In the genomic region with DNA sequence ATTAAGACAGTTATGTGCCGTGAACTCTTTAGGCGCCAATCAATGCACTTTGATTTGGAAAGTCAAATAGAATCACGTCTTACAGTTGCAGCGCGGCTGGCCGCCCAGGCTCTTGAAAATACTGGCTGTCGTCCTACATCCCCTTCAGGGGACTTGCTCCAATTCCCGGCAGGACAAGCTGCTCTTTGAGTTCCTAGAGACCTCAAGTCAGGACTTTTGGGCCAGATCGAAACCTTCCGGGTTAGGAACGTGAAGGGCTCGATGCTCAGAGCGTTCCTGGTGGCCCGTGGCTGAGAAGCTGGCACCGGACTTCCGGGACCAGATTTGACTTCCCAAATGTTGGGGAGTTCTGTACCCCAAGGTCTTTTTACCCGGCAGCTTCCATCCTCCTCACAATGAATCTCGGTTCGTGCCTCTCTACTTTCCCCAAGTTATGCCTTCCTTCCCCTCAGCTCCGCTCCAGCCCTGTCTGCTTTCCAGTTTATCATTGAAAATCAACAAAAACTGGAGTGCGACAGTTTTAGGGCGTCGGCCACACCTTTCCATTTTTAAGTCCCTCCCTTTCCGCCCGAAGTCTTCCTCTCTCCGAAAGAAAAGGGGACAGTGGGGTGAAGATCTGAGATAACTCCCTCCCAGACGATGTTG, we compare ENCODE assay signal across 8 mouse cellular contexts. TPM values are rescaled to one million over a fixed set of nuclear protein-coding genes. Genes with fewer than 3 reads are reported as not detected.
DNase-seq lines count a peak whose midpoint lies in the region; ATAC-seq lines count a peak whose summit lies in the region.
"Had no signal": no experiment of that assay in that cellular context is flagged by ENCODE, and none has a peak within 500 bp of the region (broad histone marks: within the 10 kb centered on the region; RNA-seq: fewer than 3 reads in every experiment).

No protein-coding gene starts in this region.

- H3K27me3 ChIP-seq in megakaryocyte, embryonic 14.5 days (replicated peaks), result peaks cover 95% of the 10 kb centered on the region
- H3K27me3 ChIP-seq in embryonic facial prominence, embryonic 14.5 days (replicated peaks; ENCODE audit: control insufficient read depth, insufficient read depth, low read length), result peaks cover 89% of the 10 kb centered on the region
- H3K27me3 ChIP-seq in intestine, embryonic 15.5 days (replicated peaks), result peaks cover 69% of the 10 kb centered on the region
- H3K27me3 ChIP-seq in stomach, embryonic 14.5 days (ENCODE audit: control insufficient read depth, insufficient read depth, low read length), result peaks cover 62% of the 10 kb centered on the region

- peak overlapping the region; percentile 63 for H3K9ac ChIP-seq in embryonic facial prominence, embryonic 14.5 days (ENCODE audit: low read depth, low read length)
- H3K9ac ChIP-seq in intestine, embryonic 15.5 days, result no peak overlapping the region
- no peak overlapping the region for H3K9ac ChIP-seq in stomach, embryonic 14.5 days (replicated peaks; ENCODE audit: low read depth, low read length)

- peaks cover 12% of the 10 kb centered on the region for H3K9me3 ChIP-seq in megakaryocyte, embryonic 14.5 days
- no peaks in the 10 kb centered on the region for H3K9me3 ChIP-seq in embryonic facial prominence, embryonic 14.5 days (ENCODE audit: control insufficient read depth, low read length)
- no peaks in the 10 kb centered on the region for H3K9me3 ChIP-seq in intestine, embryonic 15.5 days
- H3K9me3 ChIP-seq in stomach, embryonic 14.5 days (ENCODE audit: control insufficient read depth, low read depth, low read length), result no peaks in the 10 kb centered on the region

- peak overlapping the region; percentile 50 for H3K4me3 ChIP-seq in megakaryocyte, embryonic 14.5 days (replicated peaks)
- peak overlapping the region; percentile 34 for H3K4me3 ChIP-seq in embryonic facial prominence, embryonic 14.5 days (ENCODE audit: low read depth, low read length)
- H3K4me3 ChIP-seq in intestine, embryonic 15.5 days (replicated peaks), result peak overlapping the region; percentile 23
- peak overlapping the region; percentile 12; the same call in 1 of the 2 replicates for H3K4me3 ChIP-seq in stomach, embryonic 14.5 days (ENCODE audit: low read depth, low read length)
- H3K4me3 ChIP-seq: myocyte had no signal

- H3K4me1 ChIP-seq in megakaryocyte, embryonic 14.5 days, result peaks cover 41% of the 10 kb centered on the region
- peaks cover 12% of the 10 kb centered on the region; the same call in 1 of the 2 replicates for H3K4me1 ChIP-seq in embryonic facial prominence, embryonic 14.5 days (ENCODE audit: control insufficient read depth, insufficient read depth, low read length)
- peaks cover 10% of the 10 kb centered on the region; the same call in 1 of the 2 replicates for H3K4me1 ChIP-seq in intestine, embryonic 15.5 days (replicated peaks)
- no peaks in the 10 kb centered on the region for H3K4me1 ChIP-seq in stomach, embryonic 14.5 days (ENCODE audit: control insufficient read depth, insufficient read depth, low read length)

- peak overlapping the region; percentile 55 for H3K4me2 ChIP-seq in embryonic facial prominence, embryonic 14.5 days (ENCODE audit: low read depth, low read length)
- peak overlapping the region; percentile 51 for H3K4me2 ChIP-seq in intestine, embryonic 15.5 days (replicated peaks)
- H3K4me2 ChIP-seq in stomach, embryonic 14.5 days (replicated peaks; ENCODE audit: low read depth, low read length), result peak overlapping the region; percentile 31

- H3K27ac ChIP-seq in embryonic facial prominence, embryonic 14.5 days (replicated peaks; ENCODE audit: low read depth, low read length), result peak overlapping the region; percentile 56
- no peak overlapping the region for H3K27ac ChIP-seq in intestine, embryonic 15.5 days
- H3K27ac ChIP-seq in stomach, embryonic 14.5 days (ENCODE audit: low read length), result no peak overlapping the region

- no peak for ATAC-seq in megakaryocyte, adult 5-6 weeks (ENCODE audit: poor library complexity, severe bottlenecking)
- no peak for ATAC-seq in embryonic facial prominence, embryonic 14.5 days (ENCODE audit: low read depth)
- no peak for ATAC-seq in intestine, embryonic 15.5 days
- ATAC-seq in stomach, embryonic 14.5 days (ENCODE audit: insufficient number of reproducible peaks, insufficient read depth, low FRiP score, low read depth), result no peak

- WGBS in embryonic facial prominence, embryonic 14.5 days, result 1% methylated on average over 27 of the region's 27 CpGs
- WGBS in intestine, embryonic 15.5 days, result 3% methylated on average over 27 of the region's 27 CpGs
- under 1% methylated on average over 27 of the region's 27 CpGs for WGBS in stomach, embryonic 14.5 days

- no peaks in the 10 kb centered on the region for H3K36me3 ChIP-seq in megakaryocyte, embryonic 14.5 days (replicated peaks; ENCODE audit: low read length)
- H3K36me3 ChIP-seq in embryonic facial prominence, embryonic 14.5 days (ENCODE audit: control insufficient read depth, insufficient read depth, low read length), result no peaks in the 10 kb centered on the region
- H3K36me3 ChIP-seq in intestine, embryonic 15.5 days, result no peaks in the 10 kb centered on the region
- H3K36me3 ChIP-seq in stomach, embryonic 14.5 days (ENCODE audit: control insufficient read depth, insufficient read depth, low read length), result no peaks in the 10 kb centered on the region

- peak; percentile 54 for DNase-seq in embryonic facial prominence, embryonic 14.5 days (ENCODE audit: low spot score)
- DNase-seq in adrenal gland, postnatal 4 days (ENCODE audit: low spot score in 2 of 2), result no peak
- DNase-seq in thymus, postnatal 4 days, result no peak

RNA-seq across cellular contexts. Expression of gene Satb2, which starts 2.3 kb away (rescaled TPM):
- 0.15 TPM in 1 of 2 replicates, not detected in the other for polyA plus RNA-seq in megakaryocyte, embryonic 14.5 days (2012; ENCODE audit: insufficient read depth, low replicate concordance)
- total RNA-seq in megakaryocyte, adult 5-6 weeks (2015), result 1.1 and 1.2 TPM in 2 replicates
- 0.29 and 0.98 TPM in 2 replicates for total RNA-seq in megakaryocyte, adult 5-6 weeks (2017)
- polyA plus RNA-seq in embryonic facial prominence, embryonic 14.5 days (2014; fragmentation: Nextera tagmentation; extraction: Ambion mirVana), result 13.6 and 16.0 TPM in 2 replicates
- polyA plus RNA-seq in intestine, embryonic 15.5 days (2015; fragmentation: Nextera tagmentation; extraction: Ambion mirVana), result 2.7 and 2.9 TPM in 2 replicates
- polyA plus RNA-seq in stomach, embryonic 14.5 days (2014; fragmentation: Nextera tagmentation; extraction: Ambion mirVana), result 0.46 and 1.1 TPM in 2 replicates
- 1 to 10 TPM; 2.6 to 3.2 TPM for total RNA-seq in adrenal gland, postnatal 4 days (2021)
